Mouse (Mus musculus) bone marrow macrophage, adult 2 months (primary cell): Measurements from ENCODE around the gene Wnk3. TPM values are rescaled to one million over a fixed set of nuclear protein-coding genes. Genes with fewer than 3 reads are reported as not detected.
"Not testable (repeated sequence)": the region's sequence is repeated elsewhere in the genome, so short reads cannot be mapped to it uniquely, and the experiment has no call there.

ENCODE experiments used
- H3K27ac ChIP-seq: 2 replicates; pipeline ENCODE4 v1.5.1; 2012; ENCODE audit warnings: low read depth, low read length; ENCODE audit not compliant: insufficient read depth
- H3K4me1 ChIP-seq: 2 replicates; pipeline ENCODE4 v1.6.1; 2012; ENCODE audit warnings: low read length; ENCODE audit not compliant: control insufficient read depth, insufficient read depth
- H3K4me3 ChIP-seq: 2 replicates; pipeline ENCODE4 v1.5.1; 2012; ENCODE audit warnings: mild to moderate bottlenecking, low read length, moderate library complexity; ENCODE audit not compliant: insufficient read depth
- CTCF ChIP-seq: IDR thresholded peaks from 2 replicates; pipeline ENCODE4 v1.5.1; 2012; ENCODE audit warnings: low read depth, mild to moderate bottlenecking, low read length, moderate library complexity
- POLR2A ChIP-seq: IDR thresholded peaks from 2 replicates; pipeline ENCODE4 v1.6.1; 2012; ENCODE audit warnings: mild to moderate bottlenecking, low read depth, low read length, borderline replicate concordance
- polyA plus RNA-seq: library from polyadenylated mRNA; stranded (reverse); fragments of >200 nt; gene quantifications from 2 replicates; pipeline ENCODE4 v1.2.4, GENCODE M21; 2012; ENCODE audit not compliant: missing spikeins, insufficient read depth, insufficient read length

Gene Wnk3
- polyA plus RNA-seq, result not detected in 2 replicates

DNA sequence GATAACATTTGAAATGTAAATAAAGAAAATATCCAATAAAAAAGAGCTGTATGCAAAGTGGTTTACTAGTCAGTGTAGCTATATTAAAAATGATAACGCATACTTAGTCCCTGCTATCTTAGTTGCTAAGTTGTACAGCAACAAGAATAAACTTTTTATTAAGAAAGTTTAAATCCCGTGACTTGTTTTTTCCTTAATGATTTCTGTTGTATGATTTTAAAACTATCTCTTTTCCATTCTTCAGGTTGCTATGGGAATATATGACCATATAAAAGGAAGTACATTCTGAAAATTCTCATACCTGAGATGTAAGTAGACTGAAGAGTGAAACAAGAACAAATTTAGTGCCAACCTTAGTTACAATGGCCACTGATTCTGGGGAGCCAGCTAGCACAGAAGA is at the start of gene Wnk3:
TSS of gene Wnk3 (plus strand) at position 301 of the 400 bp plus-strand sequence.
- no peak within 1 kb of the TSS for H3K27ac ChIP-seq
- TF ChIP-seq CTCF (no peak), POLR2A (no peak)
- no peaks in the 10 kb centered on the region for H3K4me1 ChIP-seq
- H3K4me3 ChIP-seq, result no peak within 1 kb of the TSS

DNA sequence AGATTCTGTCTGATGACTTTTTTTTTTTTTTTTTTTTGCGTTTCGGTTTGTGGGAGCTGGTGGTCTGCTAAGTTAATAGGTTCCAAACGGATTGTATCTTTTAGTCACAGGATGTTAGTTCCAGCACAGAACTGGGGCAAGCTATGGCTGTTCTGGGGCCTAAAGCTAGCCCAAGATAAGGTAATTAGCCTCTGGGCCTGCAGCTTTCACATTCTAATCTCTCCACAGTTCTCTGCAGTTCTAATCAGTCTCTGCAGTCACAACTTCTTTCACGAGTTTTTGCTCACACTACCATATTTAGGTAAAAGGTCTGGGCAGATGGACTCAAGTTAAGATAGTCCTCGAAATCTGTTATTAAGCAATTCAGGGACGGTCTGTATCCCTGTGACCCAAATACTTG is 39.5 kb upstream of the Wnk3 start:
- Histone ChIP-seq H3K4me1 (no peaks in the 10 kb centered on the region), H3K4me3 (no peak overlapping the region), H3K27ac (no peak overlapping the region)
- TF ChIP-seq CTCF, result no peak
- no peak for TF ChIP-seq POLR2A

DNA sequence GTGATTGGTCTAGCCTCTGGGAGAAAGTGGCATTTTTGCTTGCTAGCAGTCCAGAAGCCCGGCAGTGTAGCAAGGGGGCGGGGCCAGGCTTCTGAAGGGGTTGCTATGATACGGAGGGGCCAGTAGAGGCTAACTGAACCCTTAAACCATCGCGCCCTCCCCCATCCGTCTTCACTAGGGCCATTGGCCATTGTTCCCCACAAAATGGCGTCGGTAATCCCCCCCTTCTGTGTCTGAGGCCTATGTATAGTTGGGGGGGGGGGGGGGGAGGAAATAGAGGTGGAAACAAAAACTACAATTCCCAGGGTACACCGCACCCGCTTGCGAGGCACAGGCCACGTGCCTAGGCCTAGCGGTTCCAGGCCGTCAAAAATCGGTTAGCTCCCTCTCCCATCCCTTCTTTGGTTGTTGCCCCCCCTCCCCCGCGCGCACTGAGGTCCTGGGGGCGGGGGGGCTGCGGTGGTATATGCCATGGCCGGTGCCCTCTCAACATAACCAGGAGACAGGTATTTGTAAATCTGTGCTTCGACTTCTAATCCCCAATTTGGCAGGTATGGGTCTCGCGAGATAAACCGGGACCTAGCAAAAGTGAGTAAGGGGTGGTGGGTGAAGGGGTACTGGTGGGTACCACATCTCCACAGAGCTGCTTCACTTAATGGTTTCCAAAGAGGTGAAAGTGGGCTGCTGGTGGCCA is 29.3 kb upstream of the Wnk3 start:
- TF ChIP-seq CTCF (no peak), POLR2A (no peak)
- no peak overlapping the region for H3K27ac ChIP-seq
- H3K4me3 ChIP-seq, result no peak overlapping the region
- H3K4me1 ChIP-seq, result no peaks in the 10 kb centered on the region

DNA sequence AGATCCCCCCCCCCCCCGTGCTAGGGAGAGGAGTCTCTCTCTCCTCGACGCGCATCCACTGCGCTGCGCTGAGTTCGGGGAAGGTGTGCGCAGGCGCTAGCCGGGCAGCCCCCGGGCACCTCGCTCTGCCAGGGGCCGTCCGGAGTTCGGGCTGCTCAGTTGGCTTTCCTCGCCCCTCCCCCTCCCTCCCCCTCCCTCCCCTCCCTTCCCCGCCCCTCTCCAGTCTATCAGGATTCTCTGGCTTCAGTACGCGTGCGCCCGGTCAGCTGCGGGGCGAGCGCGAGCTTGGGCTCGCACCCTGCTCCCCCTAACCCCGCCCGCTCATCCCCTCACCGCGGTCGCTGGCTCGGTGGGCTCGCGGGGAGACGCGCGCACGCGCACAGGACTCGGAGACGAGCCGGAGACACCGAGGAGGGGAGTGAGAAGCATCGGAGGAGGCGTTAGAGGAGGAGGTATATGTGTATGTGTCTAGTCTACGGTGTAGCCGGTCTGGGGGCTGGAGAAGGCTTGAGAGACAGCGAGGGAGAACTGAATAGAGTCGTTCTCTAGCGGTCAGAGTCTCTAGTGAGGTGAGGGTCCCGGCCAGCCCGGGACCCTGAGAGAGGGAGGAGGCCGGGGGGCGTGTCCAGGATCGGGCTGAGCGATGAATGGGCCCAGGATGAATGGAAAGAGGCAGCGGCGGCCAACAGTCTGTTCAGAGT is 28.5 kb upstream of the Wnk3 start:
- no peak overlapping the region for H3K27ac ChIP-seq
- TF ChIP-seq POLR2A (no peak), CTCF (no peak)
- peak overlapping the region; percentile 47 for H3K4me3 ChIP-seq
- no peaks in the 10 kb centered on the region for H3K4me1 ChIP-seq

DNA sequence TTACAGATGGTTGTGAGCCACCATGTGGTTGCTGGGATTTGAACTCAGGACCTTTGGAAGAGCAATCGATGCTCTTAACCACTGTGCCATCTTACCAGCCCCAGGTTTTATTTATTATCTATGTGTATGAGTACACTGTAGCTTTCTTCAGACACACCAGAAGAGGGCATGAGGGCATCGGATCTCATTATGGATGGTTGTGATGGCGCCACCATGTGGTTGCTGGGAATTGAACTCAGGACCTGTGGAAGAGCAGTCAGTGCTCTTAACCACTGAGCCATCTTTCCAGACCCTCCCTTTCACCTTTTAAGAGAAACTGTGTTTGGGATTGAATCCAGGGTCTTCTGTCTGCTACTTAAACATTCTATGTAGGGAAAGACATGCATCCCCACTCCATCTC is 24.7 kb upstream of the Wnk3 start:
- not testable (repeated sequence) for H3K27ac ChIP-seq, H3K4me1 ChIP-seq, H3K4me3 ChIP-seq

DNA sequence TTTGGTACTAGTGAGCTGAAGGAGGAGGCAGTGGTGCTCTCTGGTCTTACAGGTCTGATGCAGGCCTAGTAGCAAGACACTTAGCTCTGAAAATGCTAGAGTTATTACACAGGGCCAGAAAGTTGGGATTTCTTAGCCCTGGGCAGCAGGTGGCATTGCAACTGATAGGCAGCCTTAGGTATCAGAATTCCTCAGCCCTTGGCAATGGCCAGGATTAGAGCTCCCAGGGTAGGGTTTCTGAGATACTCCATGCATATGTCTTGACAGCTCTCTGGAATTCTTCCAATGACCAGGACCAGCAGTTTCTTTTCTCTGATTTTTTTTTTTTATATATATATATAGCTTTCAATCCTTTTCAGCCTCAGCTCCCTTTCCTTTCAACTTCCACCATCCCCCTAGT is 100.5 kb downstream of the Wnk3 start:
- Histone ChIP-seq H3K4me3 (no peak overlapping the region), H3K4me1 (no peaks in the 10 kb centered on the region), H3K27ac (no peak overlapping the region)
- TF ChIP-seq POLR2A (no peak), CTCF (no peak)

DNA sequence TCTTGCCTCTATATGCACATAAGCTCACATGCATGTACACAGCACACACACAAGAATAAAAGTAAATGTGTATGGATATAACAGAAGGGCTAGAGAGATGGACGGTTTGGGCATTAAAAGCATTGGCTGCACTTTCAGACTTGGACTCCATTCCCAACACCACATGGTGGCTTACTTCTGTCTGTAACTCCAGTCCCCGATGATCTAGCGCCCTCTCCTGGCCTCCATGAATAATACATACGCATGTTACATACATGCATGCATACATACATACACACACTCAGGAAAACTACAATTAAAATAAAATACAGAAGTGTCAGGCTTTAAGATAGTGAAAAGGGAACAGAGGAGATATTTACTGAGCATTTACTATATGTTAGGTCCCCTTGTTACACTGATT is 115.9 kb downstream of the Wnk3 start:
- TF ChIP-seq CTCF (no peak), POLR2A (no peak)
- Histone ChIP-seq H3K4me1 (no peaks in the 10 kb centered on the region), H3K27ac (no peak overlapping the region), H3K4me3 (no peak overlapping the region)

DNA sequence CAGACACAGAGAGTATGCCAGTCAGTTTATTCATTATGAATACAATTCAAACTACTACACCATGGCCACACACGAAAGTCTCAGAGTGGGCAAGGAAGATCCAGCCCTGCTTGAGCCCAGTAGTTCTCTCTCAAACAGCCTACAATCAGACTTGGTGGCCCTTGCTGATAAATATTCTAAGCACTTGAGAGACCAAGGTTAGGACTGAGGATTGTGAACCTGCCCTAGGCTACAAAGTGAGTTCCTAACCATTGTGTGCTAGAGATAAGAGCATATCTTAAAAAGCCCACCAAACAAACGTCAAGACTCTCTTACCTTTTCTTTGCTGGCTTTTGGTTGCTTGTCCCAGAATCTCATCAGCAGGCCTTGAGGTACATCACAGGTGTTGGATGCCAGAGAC is 135.7 kb downstream of the Wnk3 start:
- no peaks in the 10 kb centered on the region for H3K4me1 ChIP-seq
- no peak overlapping the region for H3K27ac ChIP-seq
- TF ChIP-seq CTCF (no peak), POLR2A (no peak)
- H3K4me3 ChIP-seq, result no peak overlapping the region

DNA sequence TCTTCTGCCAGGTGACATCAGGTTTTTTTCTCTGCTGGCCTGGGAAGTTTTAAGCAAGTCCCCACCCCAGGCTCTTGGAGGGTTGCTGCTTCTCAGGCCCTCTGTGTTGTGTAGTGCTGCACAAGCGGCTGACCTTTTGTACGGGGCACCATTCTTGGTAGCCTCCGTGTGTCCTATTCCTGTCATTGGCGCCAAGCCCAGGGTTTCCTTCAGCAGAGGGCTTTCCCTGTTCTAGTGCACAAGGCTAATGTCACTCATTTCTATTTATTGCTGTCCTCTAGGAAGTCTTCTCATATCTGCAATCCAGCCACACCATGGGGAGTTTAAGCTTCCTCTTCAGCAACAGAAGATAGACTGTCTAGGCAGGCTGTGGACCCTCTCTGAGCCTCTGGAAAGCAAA is 139.9 kb downstream of the Wnk3 start:
- H3K4me1 ChIP-seq, result no peaks in the 10 kb centered on the region
- no peak overlapping the region for H3K27ac ChIP-seq
- no peak overlapping the region for H3K4me3 ChIP-seq
- no peak for TF ChIP-seq CTCF
- no peak for TF ChIP-seq POLR2A

DNA sequence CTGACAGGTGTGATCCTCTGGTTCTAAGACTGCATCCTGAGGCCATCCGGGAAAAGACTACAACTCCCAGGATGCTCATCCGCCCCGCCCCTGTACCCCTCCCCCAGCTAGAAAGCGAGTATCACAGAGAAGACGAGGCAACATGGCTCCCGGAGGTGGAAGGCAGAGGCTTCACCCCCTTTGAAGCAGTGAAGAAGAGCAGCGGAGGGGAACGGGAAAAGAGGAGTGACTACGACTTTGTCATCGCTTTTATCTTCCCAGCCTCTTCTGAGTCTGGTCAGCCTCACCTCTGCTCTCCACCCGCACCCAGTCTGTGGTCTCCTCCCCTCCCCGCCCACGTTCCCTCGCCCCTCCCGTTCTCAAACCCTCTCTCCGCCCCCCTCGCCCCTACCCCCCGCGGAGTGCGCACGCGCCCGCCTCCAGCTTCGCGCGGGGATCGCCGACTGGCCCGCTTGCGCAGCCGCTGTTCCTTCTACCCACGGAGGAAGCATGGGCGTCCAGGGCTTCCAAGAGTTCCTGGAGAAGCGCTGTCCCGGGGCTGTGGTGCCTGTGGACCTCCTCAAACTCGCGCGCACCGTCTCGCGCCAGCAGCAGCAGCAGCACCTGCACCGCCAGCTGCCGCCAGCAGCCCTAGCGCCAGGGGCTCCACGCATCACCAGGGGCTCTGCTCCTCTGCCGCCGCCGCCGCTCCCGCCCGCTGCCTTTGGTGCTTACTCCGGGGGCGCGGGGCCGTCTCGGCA is 146.1 kb downstream of the Wnk3 start, which contains the start of gene Fam120c:
TSS of gene Fam120c (plus strand) at position 415 of the 740 bp plus-strand sequence.
- Histone ChIP-seq H3K4me3 (peak within 1 kb of the TSS; percentile 77), H3K4me1 (peaks cover 13% of the 10 kb centered on the region), H3K27ac (peak within 1 kb of the TSS; percentile 79)
- no peak for TF ChIP-seq POLR2A
- no peak for TF ChIP-seq CTCF

DNA sequence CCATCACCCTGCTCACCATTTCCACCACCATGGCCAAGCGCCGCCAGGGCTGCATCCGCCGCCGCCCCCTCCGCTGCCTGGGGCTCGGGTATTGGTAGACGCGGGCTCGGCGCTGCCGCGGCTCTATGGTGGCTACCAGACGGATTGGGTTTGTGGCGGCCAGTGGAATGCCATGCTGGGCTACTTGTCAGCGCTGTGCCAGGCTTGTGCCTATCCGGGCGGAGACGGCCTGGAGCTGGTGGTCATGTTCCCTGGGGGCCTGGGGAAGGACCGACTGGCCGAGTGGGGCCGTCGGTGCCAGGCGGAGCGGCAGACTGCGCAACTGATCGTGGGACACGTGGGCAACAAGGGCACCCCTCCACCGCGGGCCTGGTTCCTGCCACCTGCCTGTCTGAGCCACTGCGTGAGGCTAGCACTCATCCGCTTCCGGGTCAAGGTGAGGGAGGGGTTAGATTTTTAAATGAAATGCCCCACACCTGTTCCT is 146.7 kb downstream of the Wnk3 start:
- Histone ChIP-seq H3K4me3 (peak overlapping the region; percentile 77), H3K27ac (peak overlapping the region; percentile 29), H3K4me1 (peaks cover 18% of the 10 kb centered on the region)
- no peak for TF ChIP-seq POLR2A
- TF ChIP-seq CTCF, result no peak
